Comparison of ENCODE assay signal across 26 mouse cellular contexts in genomic region chr12:103687021-103687420, GRCm38 (mm10). TPM values are rescaled to one million over a fixed set of nuclear protein-coding genes. Genes with fewer than 3 reads are reported as not detected.
DNase-seq lines count a peak whose midpoint lies in the region; ATAC-seq and TF ChIP-seq lines count a peak whose summit lies in the region.
"Had no signal": no experiment of that assay in that cellular context is flagged by ENCODE, and none has a peak within 500 bp of the region (broad histone marks: within the 10 kb centered on the region; RNA-seq: fewer than 3 reads in every experiment).

No protein-coding gene starts in this region.

- H3K36me3 ChIP-seq in hindbrain, embryonic 10.5 days, result no peaks in the 10 kb centered on the region
- H3K36me3 ChIP-seq in hindbrain, embryonic 12.5 days, result no peaks in the 10 kb centered on the region
- no peaks in the 10 kb centered on the region for H3K36me3 ChIP-seq in liver, postnatal 0 days (replicated peaks; ENCODE audit: insufficient read depth, low read length)
- H3K36me3 ChIP-seq: heart, embryonic 13.5 days; limb, embryonic 13.5 days; stomach, embryonic 15.5 days had no signal

- no peaks in the 10 kb centered on the region for H3K9me3 ChIP-seq in hindbrain, embryonic 10.5 days
- no peaks in the 10 kb centered on the region for H3K9me3 ChIP-seq in hindbrain, embryonic 12.5 days (replicated peaks)
- H3K9me3 ChIP-seq in liver, postnatal 0 days (ENCODE audit: low read length), result no peaks in the 10 kb centered on the region
- H3K9me3 ChIP-seq: heart, embryonic 13.5 days; limb, embryonic 13.5 days; stomach, embryonic 15.5 days had no signal

- peak; percentile 14 for DNase-seq in hindbrain, embryonic 10.5 days (ENCODE audit: low spot score)
- DNase-seq in liver, postnatal 0 days, result no peak
- no peak for DNase-seq in liver
- peak; percentile 60 for DNase-seq in adrenal gland, postnatal 14 days
- DNase-seq in mesoderm, embryonic 11.5 days (ENCODE audit: low read depth, low spot score), result peak; percentile 44
- DNase-seq in retina, postnatal 1 day, result no peak
- DNase-seq in heart, postnatal 36 days, result no peak
- DNase-seq: cerebellum, adult 9-10 months; gastrocnemius, postnatal 14 days; heart, adult 18-20 months; lung, postnatal 10 days; midbrain, embryonic 14.5 days; thymus, postnatal 14 days had no signal

- no peak overlapping the region for H3K4me2 ChIP-seq in hindbrain, embryonic 12.5 days (replicated peaks)
- no peak overlapping the region for H3K4me2 ChIP-seq in liver, postnatal 0 days (ENCODE audit: low read depth, low read length)
- H3K4me2 ChIP-seq: heart, embryonic 13.5 days; limb, embryonic 13.5 days; stomach, embryonic 15.5 days had no signal

- H3K27me3 ChIP-seq in hindbrain, embryonic 10.5 days (ENCODE audit: insufficient read depth, poor library complexity, severe bottlenecking), result no peaks in the 10 kb centered on the region
- no peaks in the 10 kb centered on the region for H3K27me3 ChIP-seq in hindbrain, embryonic 12.5 days
- no peaks in the 10 kb centered on the region for H3K27me3 ChIP-seq in liver, postnatal 0 days (ENCODE audit: insufficient read depth, low read length)
- H3K27me3 ChIP-seq: heart, embryonic 13.5 days; limb, embryonic 13.5 days; stomach, embryonic 15.5 days had no signal

- H3K4me1 ChIP-seq in hindbrain, embryonic 10.5 days (replicated peaks), result peaks cover 13% of the 10 kb centered on the region; the same call in 1 of the 2 replicates
- 0 out of 2 replicates have a peak, but pooled peaks cover 3% of the 10 kb centered on the region for H3K4me1 ChIP-seq in hindbrain, embryonic 12.5 days
- H3K4me1 ChIP-seq in liver, postnatal 0 days (ENCODE audit: insufficient read depth), result no peaks in the 10 kb centered on the region; the same call in none of the 2 replicates
- H3K4me1 ChIP-seq: limb, embryonic 13.5 days; stomach, embryonic 15.5 days had no signal

- TF ChIP-seq EP300 in liver, postnatal 0 days (IDR thresholded peaks at IDR 0.05; ENCODE audit: low read depth), result no peak

- no peak for TF ChIP-seq CTCF in liver, postnatal 0 days (IDR thresholded peaks at IDR 0.05; ENCODE audit: low read depth)

- intact Hi-C loops in heart, postnatal 36 days (cut with DNase I), result no loop called here

- no peak for ATAC-seq in hindbrain, embryonic 12.5 days (ENCODE audit: low FRiP score)
- peak; percentile 44; the same call in 1 of the 2 replicates for ATAC-seq in liver, postnatal 0 days

- H3K27ac ChIP-seq in hindbrain, embryonic 10.5 days, result no peak overlapping the region
- no peak overlapping the region for H3K27ac ChIP-seq in hindbrain, embryonic 12.5 days
- no peak overlapping the region for H3K27ac ChIP-seq in liver, postnatal 0 days (ENCODE audit: low read depth)
- H3K27ac ChIP-seq: heart, embryonic 13.5 days; limb, embryonic 13.5 days; stomach, embryonic 15.5 days had no signal

- no peak overlapping the region for H3K9ac ChIP-seq in hindbrain, embryonic 12.5 days
- H3K9ac ChIP-seq in liver, postnatal 0 days (replicated peaks), result no peak overlapping the region
- H3K9ac ChIP-seq: heart, embryonic 13.5 days; limb, embryonic 13.5 days; stomach, embryonic 15.5 days had no signal

- 65% methylated on average over 7 of the region's 7 CpGs for WGBS in hindbrain, embryonic 10.5 days
- WGBS in hindbrain, embryonic 12.5 days, result 58% methylated on average over 7 of the region's 7 CpGs
- WGBS in liver, postnatal 0 days (ENCODE audit: insufficient replicate concordance), result 40% methylated on average over 7 of the region's 7 CpGs

- no peak overlapping the region for H3K4me3 ChIP-seq in hindbrain, embryonic 10.5 days
- H3K4me3 ChIP-seq in hindbrain, embryonic 12.5 days, result no peak overlapping the region
- no peak overlapping the region for H3K4me3 ChIP-seq in liver, postnatal 0 days (ENCODE audit: low read depth, low read length)
- H3K4me3 ChIP-seq: heart, embryonic 13.5 days; limb, embryonic 13.5 days; stomach, embryonic 15.5 days had no signal

RNA-seq across cellular contexts. Expression of gene Serpina1f, which starts 8.3 kb away (rescaled TPM):
- polyA plus RNA-seq in hindbrain, embryonic 10.5 days (2016; fragmentation: Nextera tagmentation; extraction: Ambion mirVana), result not detected in 2 replicates
- polyA plus RNA-seq in hindbrain, embryonic 12.5 days (2016; fragmentation: Nextera tagmentation; extraction: Ambion mirVana), result not detected in 2 replicates
- polyA plus RNA-seq in liver, postnatal 0 days (2015; fragmentation: Nextera tagmentation; extraction: Ambion mirVana), result not detected in 2 replicates
- not detected in 2 replicates for total RNA-seq in adrenal gland, postnatal 14 days (2021)
- total RNA-seq in heart, postnatal 36 days (2021), result not detected
- total RNA-seq: common myeloid progenitor, adult 5-6 weeks; gastrocnemius, postnatal 14 days; heart, adult 18-20 months; heart, postnatal 25 days; layer of hippocampus, adult 18-20 months; layer of hippocampus, postnatal 25 days; left cerebral cortex, postnatal 10 days; megakaryocyte progenitor cell, adult 5-6 weeks had no signal
- polyA plus RNA-seq: forebrain, embryonic 11.5 days; frontal cortex, adult 2 months; heart, embryonic 13.5 days; kidney, embryonic 14.5 days; limb, embryonic 13.5 days; midbrain, embryonic 14.5 days; stomach, embryonic 15.5 days had no signal

RNA-seq across cellular contexts. Expression of gene Serpina16, which starts 11.1 kb away (rescaled TPM):
- not detected in 2 replicates for polyA plus RNA-seq in hindbrain, embryonic 10.5 days (2016; fragmentation: Nextera tagmentation; extraction: Ambion mirVana)
- not detected in 2 replicates for polyA plus RNA-seq in hindbrain, embryonic 12.5 days (2016; fragmentation: Nextera tagmentation; extraction: Ambion mirVana)
- not detected in 2 replicates for polyA plus RNA-seq in liver, postnatal 0 days (2015; fragmentation: Nextera tagmentation; extraction: Ambion mirVana)
- not detected in 2 replicates for total RNA-seq in adrenal gland, postnatal 14 days (2021)
- total RNA-seq in heart, postnatal 36 days (2021), result not detected
- total RNA-seq: common myeloid progenitor, adult 5-6 weeks; gastrocnemius, postnatal 14 days; heart, adult 18-20 months; heart, postnatal 25 days; layer of hippocampus, adult 18-20 months; layer of hippocampus, postnatal 25 days; left cerebral cortex, postnatal 10 days; megakaryocyte progenitor cell, adult 5-6 weeks had no signal
- polyA plus RNA-seq: forebrain, embryonic 11.5 days; frontal cortex, adult 2 months; heart, embryonic 13.5 days; kidney, embryonic 14.5 days; limb, embryonic 13.5 days; midbrain, embryonic 14.5 days had no signal

RNA-seq across cellular contexts. Expression of gene Serpina6, which starts 30.0 kb away (rescaled TPM):
- not detected in 2 replicates for polyA plus RNA-seq in hindbrain, embryonic 10.5 days (2016; fragmentation: Nextera tagmentation; extraction: Ambion mirVana)
- polyA plus RNA-seq in hindbrain, embryonic 12.5 days (2016; fragmentation: Nextera tagmentation; extraction: Ambion mirVana), result not detected in 2 replicates
- polyA plus RNA-seq in liver, postnatal 0 days (2015; fragmentation: Nextera tagmentation; extraction: Ambion mirVana), result 5.8 and 10.0 TPM in 2 replicates
- total RNA-seq in adrenal gland, postnatal 14 days (2021), result 5.4 and 113 TPM in 2 replicates
- not detected for total RNA-seq in heart, postnatal 36 days (2021)
- total RNA-seq: common myeloid progenitor, adult 5-6 weeks; gastrocnemius, postnatal 14 days; heart, adult 18-20 months; heart, postnatal 25 days; layer of hippocampus, adult 18-20 months; layer of hippocampus, postnatal 25 days; left cerebral cortex, postnatal 10 days; megakaryocyte progenitor cell, adult 5-6 weeks had no signal
- polyA plus RNA-seq: forebrain, embryonic 11.5 days; frontal cortex, adult 2 months; midbrain, embryonic 14.5 days had no signal

RNA-seq across cellular contexts. Expression of gene Serpina10, which starts 55.8 kb away (rescaled TPM):
- not detected in 2 replicates for polyA plus RNA-seq in hindbrain, embryonic 10.5 days (2016; fragmentation: Nextera tagmentation; extraction: Ambion mirVana)
- not detected in 2 replicates for polyA plus RNA-seq in hindbrain, embryonic 12.5 days (2016; fragmentation: Nextera tagmentation; extraction: Ambion mirVana)
- polyA plus RNA-seq in liver, postnatal 0 days (2015; fragmentation: Nextera tagmentation; extraction: Ambion mirVana), result 46.3 and 47.6 TPM in 2 replicates
- total RNA-seq in adrenal gland, postnatal 14 days (2021), result 2.9 and 17.0 TPM in 2 replicates
- total RNA-seq in heart, postnatal 36 days (2021), result not detected
- total RNA-seq: common myeloid progenitor, adult 5-6 weeks; gastrocnemius, postnatal 14 days; heart, postnatal 25 days; layer of hippocampus, adult 18-20 months; layer of hippocampus, postnatal 25 days; left cerebral cortex, postnatal 10 days; megakaryocyte progenitor cell, adult 5-6 weeks had no signal
- polyA plus RNA-seq: forebrain, embryonic 11.5 days; kidney, embryonic 14.5 days; limb, embryonic 13.5 days had no signal

Comparison
In these comparisons a context has a peak if more than half of its experiments do, and no peak if none do; other contexts are left out.
1. DNase-seq: peak in hindbrain, embryonic 10.5 days (single experiment), adrenal gland, postnatal 14 days (single experiment) and mesoderm, embryonic 11.5 days (single experiment); none in liver, postnatal 0 days (single experiment), liver (single experiment), retina, postnatal 1 day (single experiment) and heart, postnatal 36 days (0 of 2).